ENCODE assay signal across 21 mouse cellular contexts in the genomic region with DNA sequence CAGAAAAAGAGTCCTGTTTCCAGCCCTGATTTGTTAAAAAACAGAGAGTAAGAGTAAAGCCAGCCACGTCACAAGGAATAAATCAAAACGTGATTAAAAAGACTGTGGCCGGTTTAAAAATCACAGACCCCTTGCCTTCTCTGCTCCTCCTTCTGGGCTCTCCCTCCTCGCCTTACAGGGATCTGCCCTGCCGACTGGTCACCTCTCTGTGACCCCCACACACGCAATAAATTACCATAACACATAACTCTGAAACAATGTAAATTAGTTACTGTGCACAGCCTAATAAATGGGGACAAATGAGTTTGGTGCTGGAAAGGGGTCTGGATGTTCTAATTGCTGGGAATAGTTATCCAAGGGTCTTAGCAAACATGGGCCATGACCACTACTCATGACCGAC. TPM values are rescaled to one million over a fixed set of nuclear protein-coding genes. Genes with fewer than 3 reads are reported as not detected.
DNase-seq lines count a peak whose midpoint lies in the region; ATAC-seq lines count a peak whose summit lies in the region.
"Had no signal": no experiment of that assay in that cellular context is flagged by ENCODE, and none has a peak within 500 bp of the region (broad histone marks: within the 10 kb centered on the region; RNA-seq: fewer than 3 reads in every experiment).

No protein-coding gene starts in this region.

- H3K4me2 ChIP-seq in hindbrain, embryonic 11.5 days (replicated peaks; ENCODE audit: low read depth, low read length): no peak overlapping the region
- peak overlapping the region; percentile 70 for H3K4me2 ChIP-seq in hindbrain, embryonic 14.5 days (replicated peaks)
- H3K4me2 ChIP-seq in limb, embryonic 12.5 days: peak overlapping the region; percentile 48
- H3K4me2 ChIP-seq in neural tube, embryonic 14.5 days (ENCODE audit: low read depth, low read length): peak overlapping the region; percentile 63
- H3K4me2 ChIP-seq: heart, embryonic 13.5 days; liver, embryonic 13.5 days; lung, embryonic 15.5 days had no signal

- no peak for ATAC-seq in hindbrain, embryonic 11.5 days (ENCODE audit: low FRiP score)
- ATAC-seq in hindbrain, embryonic 14.5 days (ENCODE audit: low FRiP score): no peak
- ATAC-seq in limb, embryonic 12.5 days (ENCODE audit: insufficient number of reproducible peaks, insufficient read depth, low FRiP score, low TSS enrichment, low read depth): no peak
- no peak for ATAC-seq in neural tube, embryonic 14.5 days (ENCODE audit: low read depth)
- ATAC-seq: activated CD4-positive, CD25-positive, alpha-beta regulatory T cell, adult 4 months; Patski had no signal

- H3K9me3 ChIP-seq in hindbrain, embryonic 11.5 days (ENCODE audit: control insufficient read depth, low read length): no peaks in the 10 kb centered on the region
- H3K9me3 ChIP-seq in hindbrain, embryonic 10.5 days: no peaks in the 10 kb centered on the region
- H3K9me3 ChIP-seq in hindbrain, embryonic 14.5 days (ENCODE audit: control insufficient read depth, low read length): no peaks in the 10 kb centered on the region
- no peaks in the 10 kb centered on the region for H3K9me3 ChIP-seq in limb, embryonic 12.5 days
- H3K9me3 ChIP-seq in neural tube, embryonic 14.5 days (ENCODE audit: control insufficient read depth, low read length): no peaks in the 10 kb centered on the region
- H3K9me3 ChIP-seq: forebrain, embryonic 10.5 days; heart, embryonic 13.5 days; liver, embryonic 13.5 days; lung, embryonic 15.5 days had no signal

- no peak overlapping the region for H3K9ac ChIP-seq in hindbrain, embryonic 11.5 days (ENCODE audit: low read depth, low read length)
- H3K9ac ChIP-seq in hindbrain, embryonic 14.5 days: peak overlapping the region; percentile 54
- H3K9ac ChIP-seq in limb, embryonic 12.5 days (replicated peaks): no peak overlapping the region
- H3K9ac ChIP-seq in neural tube, embryonic 14.5 days (replicated peaks; ENCODE audit: low read depth, low read length): peak overlapping the region; percentile 41; the same call in 1 of the 2 replicates
- H3K9ac ChIP-seq: heart, embryonic 13.5 days; liver, embryonic 13.5 days; lung, embryonic 15.5 days had no signal

- H3K27me3 ChIP-seq in hindbrain, embryonic 11.5 days (ENCODE audit: control insufficient read depth, insufficient read depth, low read length): no peaks in the 10 kb centered on the region; the same call in 1 of the 2 replicates
- H3K27me3 ChIP-seq in hindbrain, embryonic 10.5 days (ENCODE audit: insufficient read depth, poor library complexity, severe bottlenecking): peaks cover 34% of the 10 kb centered on the region
- H3K27me3 ChIP-seq in hindbrain, embryonic 14.5 days (ENCODE audit: control insufficient read depth, insufficient read depth, low read length): no peaks in the 10 kb centered on the region
- peaks cover 16% of the 10 kb centered on the region; the same call in 1 of the 2 replicates for H3K27me3 ChIP-seq in limb, embryonic 12.5 days
- H3K27me3 ChIP-seq in neural tube, embryonic 14.5 days (ENCODE audit: control insufficient read depth, insufficient read depth, low read length): no peaks in the 10 kb centered on the region
- H3K27me3 ChIP-seq: Patski had no signal

- DNase-seq in hindbrain, embryonic 11.5 days (ENCODE audit: low spot score): no peak
- no peak for DNase-seq in hindbrain, embryonic 10.5 days (ENCODE audit: low spot score)
- DNase-seq in hindbrain, embryonic 14.5 days (ENCODE audit: low spot score): no peak
- DNase-seq in urinary bladder, adult 18-20 months (ENCODE audit: low spot score in 2 of 2): no peak
- DNase-seq in heart, postnatal 4 days: no peak
- DNase-seq: cerebellum, adult 18-20 months; gastrocnemius, postnatal 36 days; kidney, adult 18-20 months; kidney, postnatal 25 days; liver, embryonic 13.5 days; retina, postnatal 1 day; thymus, postnatal 4 days had no signal

- no peak overlapping the region for H3K4me3 ChIP-seq in hindbrain, embryonic 11.5 days (ENCODE audit: low read depth, low read length)
- no peak overlapping the region for H3K4me3 ChIP-seq in hindbrain, embryonic 10.5 days
- peak overlapping the region; percentile 13 for H3K4me3 ChIP-seq in hindbrain, embryonic 14.5 days (replicated peaks; ENCODE audit: low read length)
- no peak overlapping the region for H3K4me3 ChIP-seq in limb, embryonic 12.5 days (replicated peaks)
- H3K4me3 ChIP-seq in neural tube, embryonic 14.5 days (ENCODE audit: low read depth, low read length): peak overlapping the region; percentile 7; the same call in 1 of the 2 replicates
- H3K4me3 ChIP-seq: forebrain, embryonic 10.5 days; heart, embryonic 13.5 days; liver, embryonic 13.5 days; lung, embryonic 15.5 days had no signal

- peak overlapping the region; percentile 39; the same call in 1 of the 2 replicates for H3K27ac ChIP-seq in hindbrain, embryonic 11.5 days (ENCODE audit: low read depth, low read length)
- no peak overlapping the region for H3K27ac ChIP-seq in hindbrain, embryonic 10.5 days
- peak overlapping the region; percentile 79 for H3K27ac ChIP-seq in hindbrain, embryonic 14.5 days
- H3K27ac ChIP-seq in limb, embryonic 12.5 days: no peak overlapping the region
- H3K27ac ChIP-seq in neural tube, embryonic 14.5 days (ENCODE audit: low read depth, low read length): peak overlapping the region; percentile 79
- H3K27ac ChIP-seq: forebrain, embryonic 10.5 days; heart, embryonic 13.5 days; liver, embryonic 13.5 days; lung, embryonic 15.5 days; macrophage had no signal

- 43% methylated on average over 7 of the region's 7 CpGs for WGBS in hindbrain, embryonic 11.5 days
- WGBS in hindbrain, embryonic 10.5 days: 54% methylated on average over 7 of the region's 7 CpGs
- WGBS in hindbrain, embryonic 14.5 days: 38% methylated on average over 7 of the region's 7 CpGs
- 9% methylated on average over 7 of the region's 7 CpGs for WGBS in limb, embryonic 12.5 days
- 24% methylated on average over 7 of the region's 7 CpGs for WGBS in neural tube, embryonic 14.5 days

- no peaks in the 10 kb centered on the region for H3K36me3 ChIP-seq in hindbrain, embryonic 11.5 days (ENCODE audit: control insufficient read depth, insufficient read depth, low read length)
- peaks cover 14% of the 10 kb centered on the region; the same call in 1 of the 2 replicates for H3K36me3 ChIP-seq in hindbrain, embryonic 10.5 days
- H3K36me3 ChIP-seq in hindbrain, embryonic 14.5 days (replicated peaks; ENCODE audit: control insufficient read depth, insufficient read depth): peaks cover 23% of the 10 kb centered on the region; the same call in 1 of the 2 replicates
- peaks cover 28% of the 10 kb centered on the region for H3K36me3 ChIP-seq in limb, embryonic 12.5 days
- H3K36me3 ChIP-seq in neural tube, embryonic 14.5 days (ENCODE audit: control insufficient read depth, insufficient read depth, low read length): peaks cover 6% of the 10 kb centered on the region; the same call in 1 of the 2 replicates
- H3K36me3 ChIP-seq: forebrain, embryonic 10.5 days; heart, embryonic 13.5 days; liver, embryonic 13.5 days; lung, embryonic 15.5 days had no signal

- peaks cover 16% of the 10 kb centered on the region for H3K4me1 ChIP-seq in hindbrain, embryonic 11.5 days (replicated peaks; ENCODE audit: control insufficient read depth, insufficient read depth, low read length)
- H3K4me1 ChIP-seq in hindbrain, embryonic 10.5 days (replicated peaks): peaks cover 82% of the 10 kb centered on the region
- H3K4me1 ChIP-seq in hindbrain, embryonic 14.5 days (replicated peaks; ENCODE audit: control insufficient read depth, insufficient read depth, low read length): peaks cover 79% of the 10 kb centered on the region
- peaks cover 74% of the 10 kb centered on the region for H3K4me1 ChIP-seq in limb, embryonic 12.5 days (replicated peaks)
- H3K4me1 ChIP-seq in neural tube, embryonic 14.5 days (ENCODE audit: control insufficient read depth, insufficient read depth, low read length): peaks cover 66% of the 10 kb centered on the region
- H3K4me1 ChIP-seq: liver, embryonic 13.5 days; lung, embryonic 15.5 days had no signal

RNA-seq across cellular contexts. Expression of a gene that starts 17.1 kb away (rescaled TPM):
- polyA plus RNA-seq in hindbrain, embryonic 11.5 days (2014; fragmentation: Nextera tagmentation; extraction: Ambion mirVana): 14.0 and 15.9 TPM in 2 replicates
- polyA plus RNA-seq in hindbrain, embryonic 10.5 days (2016; fragmentation: Nextera tagmentation; extraction: Ambion mirVana): 5.7 and 7.4 TPM in 2 replicates
- polyA plus RNA-seq in hindbrain, embryonic 14.5 days (2014; fragmentation: Nextera tagmentation; extraction: Ambion mirVana): 26.9 and 32.8 TPM in 2 replicates
- 16.9 and 17.6 TPM in 2 replicates for polyA plus RNA-seq in limb, embryonic 12.5 days (2016; fragmentation: Nextera tagmentation; extraction: Ambion mirVana)
- polyA plus RNA-seq in neural tube, embryonic 14.5 days (2014; fragmentation: Nextera tagmentation; extraction: Ambion mirVana): 46.9 and 53.5 TPM in 2 replicates
- 10 to 100 TPM; 18.7 to 20.1 TPM for total RNA-seq in heart, postnatal 4 days (2021)
- total RNA-seq: hematopoietic stem cell, adult 5-6 weeks had no signal
- polyA plus RNA-seq: activated CD4-positive, CD25-positive, alpha-beta regulatory T cell, adult 4 months; macrophage had no signal

Comparison
In these comparisons a context has a peak if more than half of its experiments do, and no peak if none do; other contexts are left out.
1. H3K27ac ChIP-seq: peak in hindbrain, embryonic 11.5 days (single experiment), hindbrain, embryonic 14.5 days (single experiment) and neural tube, embryonic 14.5 days (single experiment); none in hindbrain, embryonic 10.5 days (single experiment) and limb, embryonic 12.5 days (single experiment).
2. H3K4me3 ChIP-seq: peak in hindbrain, embryonic 14.5 days (single experiment) and neural tube, embryonic 14.5 days (single experiment); none in hindbrain, embryonic 11.5 days (single experiment), hindbrain, embryonic 10.5 days (single experiment) and limb, embryonic 12.5 days (single experiment).
3. H3K9ac ChIP-seq: peak in hindbrain, embryonic 14.5 days (single experiment) and neural tube, embryonic 14.5 days (single experiment); none in hindbrain, embryonic 11.5 days (single experiment) and limb, embryonic 12.5 days (single experiment).